Mouse (Mus musculus): ENCODE results near the gene Crybg1. TPM values are rescaled to one million over a fixed set of nuclear protein-coding genes. Genes with fewer than 3 reads are reported as not detected.

Gene Crybg1
- polyA plus RNA-seq, 1 experiment, result 4.2 TPM

DNA sequence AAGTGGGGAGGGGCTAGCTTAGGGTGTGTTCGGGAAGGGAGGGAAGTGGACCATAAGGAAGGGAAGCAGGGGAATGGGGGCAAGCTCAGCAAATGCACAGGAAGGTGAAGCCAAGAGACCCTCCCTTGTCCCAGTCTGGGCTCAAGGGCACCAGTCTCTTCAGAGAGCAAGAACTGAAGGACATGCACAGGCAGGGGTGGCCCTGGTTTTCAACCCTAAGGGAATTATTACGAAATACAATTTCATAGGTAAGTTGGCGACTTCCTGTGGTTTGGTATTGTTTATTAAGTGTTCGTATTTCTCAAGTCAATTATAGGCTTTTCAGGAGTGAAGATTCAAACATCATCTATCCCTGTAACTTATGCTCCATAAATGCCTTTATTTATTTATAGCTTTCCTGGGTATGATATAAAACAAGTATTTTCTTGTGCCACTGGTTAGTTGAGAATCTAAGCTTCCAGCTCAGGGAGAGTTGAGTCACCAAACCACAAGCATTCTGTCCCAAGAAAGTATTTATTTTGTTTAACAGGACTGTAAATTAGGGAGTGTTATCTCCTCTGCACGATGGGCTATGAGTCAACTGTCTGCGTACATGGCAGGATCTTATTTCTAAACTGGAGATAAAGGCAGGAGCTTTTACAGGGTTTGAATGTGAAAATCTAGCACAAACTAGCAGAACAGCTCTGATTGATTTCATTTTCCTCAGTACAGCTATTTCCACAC, 69.7 kb downstream of the Crybg1 start:
- Histone ChIP-seq H3K4me1 (ENCODE audit: control insufficient read depth, insufficient read depth, low read length) (no peaks in the 10 kb centered on the region), H3K9ac (ENCODE audit: low read depth, poor library complexity, severe bottlenecking) (no peak overlapping the region), H3K27ac (ENCODE audit: insufficient read depth, low read length) (no peak overlapping the region), H3K4me3 (ENCODE audit: low read depth, low read length) (no peak overlapping the region), H3K27me3 (ENCODE audit: control insufficient read depth, insufficient read depth, low read length, poor library complexity, severe bottlenecking) (no peaks in the 10 kb centered on the region), H3K9me3 (replicated peaks; ENCODE audit: control insufficient read depth, insufficient read depth, low read length, poor library complexity, severe bottlenecking) (no peaks in the 10 kb centered on the region), H3K36me3 (ENCODE audit: control insufficient read depth, insufficient read depth, low read length, poor library complexity, severe bottlenecking) (no peaks in the 10 kb centered on the region)
- no peak for TF ChIP-seq CTCF (IDR thresholded peaks at IDR 0.05; ENCODE audit: low read depth, low read length)
- no peak for TF ChIP-seq POLR2A (IDR thresholded peaks at IDR 0.05; ENCODE audit: insufficient read depth, low read length)
- TF ChIP-seq EP300 (IDR thresholded peaks at IDR 0.05; ENCODE audit: insufficient read depth, low read depth, low read length), result no peak

DNA sequence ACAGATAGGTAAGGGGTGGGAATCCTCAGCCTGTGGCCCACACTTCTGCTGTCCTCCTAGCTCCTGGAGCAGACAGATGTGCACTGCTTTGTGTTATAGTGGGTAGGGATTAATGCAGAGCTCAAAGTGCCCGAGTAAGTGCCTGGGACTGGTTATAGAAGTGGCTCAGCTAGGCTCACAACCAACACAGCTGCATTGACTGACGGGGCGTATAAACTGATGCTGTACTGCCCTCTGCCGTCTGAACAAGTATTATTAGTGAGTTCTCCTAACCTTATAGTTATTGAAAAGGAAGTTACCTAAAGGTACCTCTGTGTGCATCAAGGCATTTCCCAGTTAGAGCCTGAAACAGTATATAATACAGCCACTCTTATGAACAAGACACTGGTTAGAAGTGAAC, 77.6 kb downstream of the Crybg1 start:
- H3K9me3 ChIP-seq (replicated peaks; ENCODE audit: control insufficient read depth, insufficient read depth, low read length, poor library complexity, severe bottlenecking), result no peaks in the 10 kb centered on the region
- no peak overlapping the region for H3K9ac ChIP-seq (ENCODE audit: low read depth, poor library complexity, severe bottlenecking)
- no peak overlapping the region for H3K27ac ChIP-seq (ENCODE audit: insufficient read depth, low read length)
- no peak overlapping the region for H3K4me3 ChIP-seq (ENCODE audit: low read depth, low read length)
- no peaks in the 10 kb centered on the region for H3K36me3 ChIP-seq (ENCODE audit: control insufficient read depth, insufficient read depth, low read length, poor library complexity, severe bottlenecking)
- H3K4me1 ChIP-seq (ENCODE audit: control insufficient read depth, insufficient read depth, low read length), result peaks cover 2% of the 10 kb centered on the region
- TF ChIP-seq EP300 (IDR thresholded peaks at IDR 0.05; ENCODE audit: insufficient read depth, low read depth, low read length) (no peak), CTCF (IDR thresholded peaks at IDR 0.05; ENCODE audit: low read depth, low read length) (peak; percentile 56), POLR2A (IDR thresholded peaks at IDR 0.05; ENCODE audit: insufficient read depth, low read length) (no peak)
- no peaks in the 10 kb centered on the region for H3K27me3 ChIP-seq (ENCODE audit: control insufficient read depth, insufficient read depth, low read length, poor library complexity, severe bottlenecking)

DNA sequence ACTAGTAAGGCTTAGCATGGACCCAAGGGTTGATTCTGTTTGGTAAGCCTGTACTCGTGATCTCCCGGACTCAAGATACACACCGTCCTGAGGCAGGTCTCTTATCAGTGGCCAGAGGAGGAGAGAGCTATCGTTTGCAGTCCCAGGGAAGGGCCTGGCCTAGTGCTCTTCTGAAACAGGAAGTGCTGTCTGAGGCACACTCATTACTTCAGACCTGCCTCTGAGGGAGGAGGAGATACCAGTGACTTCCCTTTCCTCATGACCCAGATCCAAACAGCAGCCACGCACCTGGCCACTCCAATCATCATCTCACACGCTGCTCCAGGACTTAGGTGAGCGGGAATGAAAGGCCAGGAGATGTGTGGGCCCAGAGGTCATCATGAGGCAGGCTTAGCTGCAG, 79.5 kb downstream of the Crybg1 start:
- H3K4me3 ChIP-seq (ENCODE audit: low read depth, low read length), result no peak overlapping the region
- H3K36me3 ChIP-seq (ENCODE audit: control insufficient read depth, insufficient read depth, low read length, poor library complexity, severe bottlenecking), result no peaks in the 10 kb centered on the region
- peaks cover 2% of the 10 kb centered on the region for H3K4me1 ChIP-seq (ENCODE audit: control insufficient read depth, insufficient read depth, low read length)
- H3K27ac ChIP-seq (ENCODE audit: insufficient read depth, low read length), result no peak overlapping the region
- no peak overlapping the region for H3K9ac ChIP-seq (ENCODE audit: low read depth, poor library complexity, severe bottlenecking)
- TF ChIP-seq CTCF (IDR thresholded peaks at IDR 0.05; ENCODE audit: low read depth, low read length), result no peak
- TF ChIP-seq POLR2A (IDR thresholded peaks at IDR 0.05; ENCODE audit: insufficient read depth, low read length), result no peak
- no peak for TF ChIP-seq EP300 (IDR thresholded peaks at IDR 0.05; ENCODE audit: insufficient read depth, low read depth, low read length)
- H3K27me3 ChIP-seq (ENCODE audit: control insufficient read depth, insufficient read depth, low read length, poor library complexity, severe bottlenecking), result no peaks in the 10 kb centered on the region
- H3K9me3 ChIP-seq (replicated peaks; ENCODE audit: control insufficient read depth, insufficient read depth, low read length, poor library complexity, severe bottlenecking), result no peaks in the 10 kb centered on the region

DNA sequence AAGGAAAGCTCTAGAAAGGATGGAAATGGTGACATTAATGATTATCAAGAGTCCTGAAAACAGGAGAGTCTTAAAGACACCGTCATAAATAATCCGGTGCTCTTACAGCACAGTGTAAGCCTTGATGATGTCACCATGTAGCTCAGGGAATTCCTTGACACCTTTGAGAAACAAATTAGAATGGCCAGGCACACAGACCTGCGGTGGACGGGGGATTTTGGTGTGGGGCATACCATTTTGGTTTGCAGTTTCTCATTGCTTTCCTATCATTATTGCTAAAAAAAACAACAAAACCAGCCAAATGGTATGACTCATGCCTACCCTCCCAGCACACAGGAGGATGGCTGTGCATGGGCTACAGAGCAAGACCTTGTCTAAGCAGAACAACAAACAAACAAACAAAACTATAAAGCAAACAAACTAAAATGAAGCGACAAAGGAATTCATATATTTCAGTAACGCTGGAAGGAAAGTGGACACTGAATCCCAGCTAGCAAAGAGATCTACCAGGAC, 82.7 kb downstream of the Crybg1 start:
- no peaks in the 10 kb centered on the region for H3K27me3 ChIP-seq (ENCODE audit: control insufficient read depth, insufficient read depth, low read length, poor library complexity, severe bottlenecking)
- no peak overlapping the region for H3K27ac ChIP-seq (ENCODE audit: insufficient read depth, low read length)
- H3K9ac ChIP-seq (ENCODE audit: low read depth, poor library complexity, severe bottlenecking), result no peak overlapping the region
- H3K36me3 ChIP-seq (ENCODE audit: control insufficient read depth, insufficient read depth, low read length, poor library complexity, severe bottlenecking), result no peaks in the 10 kb centered on the region
- no peak overlapping the region for H3K4me3 ChIP-seq (ENCODE audit: low read depth, low read length)
- TF ChIP-seq CTCF (IDR thresholded peaks at IDR 0.05; ENCODE audit: low read depth, low read length) (no peak), EP300 (IDR thresholded peaks at IDR 0.05; ENCODE audit: insufficient read depth, low read depth, low read length) (no peak), POLR2A (IDR thresholded peaks at IDR 0.05; ENCODE audit: insufficient read depth, low read length) (no peak)
- peaks cover under 1% of the 10 kb centered on the region for H3K4me1 ChIP-seq (ENCODE audit: control insufficient read depth, insufficient read depth, low read length)
- no peaks in the 10 kb centered on the region for H3K9me3 ChIP-seq (replicated peaks; ENCODE audit: control insufficient read depth, insufficient read depth, low read length, poor library complexity, severe bottlenecking)

DNA sequence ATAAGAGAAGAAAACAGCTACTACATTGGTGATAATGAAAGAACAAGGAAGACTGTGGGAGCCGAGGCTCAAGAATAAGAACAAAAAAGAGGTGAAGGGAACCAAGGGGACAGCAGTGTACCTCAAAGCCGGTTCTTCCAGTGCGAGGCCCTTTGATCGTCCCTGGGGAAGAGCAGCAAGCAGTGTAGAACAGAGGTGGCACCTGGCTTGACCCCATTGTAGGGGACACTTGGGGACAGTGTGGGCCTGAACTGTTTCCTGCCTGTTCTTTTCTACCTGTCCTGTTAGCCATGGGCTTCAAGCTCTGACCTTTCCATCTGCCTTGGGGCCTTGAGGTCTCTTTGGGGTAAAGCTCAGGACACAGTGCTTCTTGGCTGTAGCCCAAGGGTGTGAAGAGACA, 85.7 kb downstream of the Crybg1 start:
- TF ChIP-seq EP300 (IDR thresholded peaks at IDR 0.05; ENCODE audit: insufficient read depth, low read depth, low read length) (no peak), CTCF (IDR thresholded peaks at IDR 0.05; ENCODE audit: low read depth, low read length) (no peak), POLR2A (IDR thresholded peaks at IDR 0.05; ENCODE audit: insufficient read depth, low read length) (no peak)
- H3K4me1 ChIP-seq (ENCODE audit: control insufficient read depth, insufficient read depth, low read length), result no peaks in the 10 kb centered on the region
- H3K27ac ChIP-seq (ENCODE audit: insufficient read depth, low read length), result no peak overlapping the region
- H3K36me3 ChIP-seq (ENCODE audit: control insufficient read depth, insufficient read depth, low read length, poor library complexity, severe bottlenecking), result no peaks in the 10 kb centered on the region
- no peaks in the 10 kb centered on the region for H3K9me3 ChIP-seq (replicated peaks; ENCODE audit: control insufficient read depth, insufficient read depth, low read length, poor library complexity, severe bottlenecking)
- H3K9ac ChIP-seq (ENCODE audit: low read depth, poor library complexity, severe bottlenecking), result no peak overlapping the region
- H3K27me3 ChIP-seq (ENCODE audit: control insufficient read depth, insufficient read depth, low read length, poor library complexity, severe bottlenecking), result no peaks in the 10 kb centered on the region
- H3K4me3 ChIP-seq (ENCODE audit: low read depth, low read length), result no peak overlapping the region

DNA sequence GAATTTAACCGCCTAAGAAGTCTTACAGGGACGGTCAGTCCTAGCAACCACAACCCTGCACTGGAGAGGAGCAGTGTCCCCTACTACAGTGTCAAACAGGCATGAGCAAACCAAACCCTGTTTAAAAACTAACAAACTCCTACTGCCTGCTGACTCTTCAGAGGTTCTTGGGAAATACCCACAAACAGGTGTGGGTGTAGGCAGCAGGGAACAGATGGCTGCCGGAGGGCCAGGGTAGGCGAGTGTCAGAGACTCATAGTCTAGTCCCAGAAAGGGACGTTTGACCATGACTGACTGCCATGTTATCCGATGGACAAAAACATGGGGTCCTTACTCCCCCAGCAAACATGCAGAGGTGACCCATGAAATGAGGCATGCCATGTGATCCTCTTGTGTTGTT, 97.7 kb downstream of the Crybg1 start:
- no peak for TF ChIP-seq CTCF (IDR thresholded peaks at IDR 0.05; ENCODE audit: low read depth, low read length)
- TF ChIP-seq EP300 (IDR thresholded peaks at IDR 0.05; ENCODE audit: insufficient read depth, low read depth, low read length), result no peak
- TF ChIP-seq POLR2A (IDR thresholded peaks at IDR 0.05; ENCODE audit: insufficient read depth, low read length), result no peak
- Histone ChIP-seq H3K4me3 (ENCODE audit: low read depth, low read length) (no peak overlapping the region), H3K4me1 (ENCODE audit: control insufficient read depth, insufficient read depth, low read length) (no peaks in the 10 kb centered on the region), H3K9ac (ENCODE audit: low read depth, poor library complexity, severe bottlenecking) (no peak overlapping the region), H3K27ac (ENCODE audit: insufficient read depth, low read length) (no peak overlapping the region), H3K9me3 (replicated peaks; ENCODE audit: control insufficient read depth, insufficient read depth, low read length, poor library complexity, severe bottlenecking) (no peaks in the 10 kb centered on the region), H3K27me3 (ENCODE audit: control insufficient read depth, insufficient read depth, low read length, poor library complexity, severe bottlenecking) (no peaks in the 10 kb centered on the region), H3K36me3 (ENCODE audit: control insufficient read depth, insufficient read depth, low read length, poor library complexity, severe bottlenecking) (no peaks in the 10 kb centered on the region)

All from ES-Bruce4 (cell line).